Mouse (Mus musculus): ENCODE measurements around the gene Fbxo7.

GRCm38 (mm10) chr10:85992412-85992811, 29.4 kb upstream of the Fbxo7 start:
- no peak for TF ChIP-seq CTCF (IDR thresholded peaks at IDR 0.05; ENCODE audit: borderline replicate concordance, control insufficient read depth, extremely low read depth, insufficient read depth, low read length, poor library complexity)
- no peak for TF ChIP-seq POLR2A (IDR thresholded peaks at IDR 0.05; ENCODE audit: control insufficient read depth, extremely low read depth, insufficient read depth, low read length, poor library complexity)
